Mouse (Mus musculus): ENCODE measurements around the gene Trpc1. TPM values are rescaled to one million over a fixed set of nuclear protein-coding genes. Genes with fewer than 3 reads are reported as not detected.

Trpc1 gene
- polyA plus RNA-seq, 1 experiment, result 0.30 TPM

- Histone ChIP-seq H3ac (ENCODE audit: control insufficient read depth, insufficient read length, low read depth) (no peak overlapping the region), H3K4me3 (ENCODE audit: insufficient read depth, poor library complexity, severe bottlenecking) (no peak overlapping the region), H3K27me3 (ENCODE audit: control insufficient read depth, insufficient read depth, insufficient read length) (peaks cover 5% of the 10 kb centered on the region), H3K79me2 (ENCODE audit: control insufficient read depth, insufficient read depth) (no peaks in the 10 kb centered on the region), H3K79me3 (ENCODE audit: low read depth) (no peaks in the 10 kb centered on the region), H3K36me3 (ENCODE audit: control insufficient read depth, insufficient read depth) (no peaks in the 10 kb centered on the region)
- TF ChIP-seq CTCF (IDR thresholded peaks at IDR 0.05; ENCODE audit: control insufficient read depth, insufficient read depth, insufficient read length) (no peak), MAX (IDR thresholded peaks at IDR 0.05) (no peak), MYOG (IDR thresholded peaks at IDR 0.05; ENCODE audit: control insufficient read depth, extremely low read depth, insufficient read length) (no peak), MYOD1 (IDR thresholded peaks at IDR 0.05; ENCODE audit: control insufficient read depth, insufficient read length, low read depth) (no peak), USF1 (IDR thresholded peaks at IDR 0.05; ENCODE audit: low read depth) (no peak), CEBPB (IDR thresholded peaks at IDR 0.05; ENCODE audit: low read depth) (no peak), FOSL1 (IDR thresholded peaks at IDR 0.05; ENCODE audit: insufficient read depth, low read length, poor library complexity, severe bottlenecking) (no peak)
Observed at GRCm38 (mm10) chr9:95784888-95785511, 34.8 kb upstream of the Trpc1 start.

GRCm38 (mm10) chr9:95783646-95784293, 33.6 kb upstream of the Trpc1 start:
- no peaks in the 10 kb centered on the region for H3K79me2 ChIP-seq (ENCODE audit: control insufficient read depth, insufficient read depth)
- TF ChIP-seq USF1 (IDR thresholded peaks at IDR 0.05; ENCODE audit: low read depth), result no peak
- no peak for TF ChIP-seq CTCF (IDR thresholded peaks at IDR 0.05; ENCODE audit: control insufficient read depth, insufficient read depth, insufficient read length)
- no peak for TF ChIP-seq FOSL1 (IDR thresholded peaks at IDR 0.05; ENCODE audit: insufficient read depth, low read length, poor library complexity, severe bottlenecking)
- no peak for TF ChIP-seq MYOG (IDR thresholded peaks at IDR 0.05; ENCODE audit: control insufficient read depth, extremely low read depth, insufficient read length)
- TF ChIP-seq CEBPB (IDR thresholded peaks at IDR 0.05; ENCODE audit: low read depth), result no peak
- no peak for TF ChIP-seq MAX (IDR thresholded peaks at IDR 0.05)
- TF ChIP-seq MYOD1 (IDR thresholded peaks at IDR 0.05; ENCODE audit: control insufficient read depth, insufficient read length, low read depth), result no peak
- peaks cover 7% of the 10 kb centered on the region for H3K27me3 ChIP-seq (ENCODE audit: control insufficient read depth, insufficient read depth, insufficient read length)
- no peaks in the 10 kb centered on the region for H3K79me3 ChIP-seq (ENCODE audit: low read depth)
- no peak overlapping the region for H3ac ChIP-seq (ENCODE audit: control insufficient read depth, insufficient read length, low read depth)
- H3K36me3 ChIP-seq (ENCODE audit: control insufficient read depth, insufficient read depth), result no peaks in the 10 kb centered on the region
- no peak overlapping the region for H3K4me3 ChIP-seq (ENCODE audit: insufficient read depth, poor library complexity, severe bottlenecking)

GRCm38 (mm10) chr9:95771671-95772070, 21.5 kb upstream of the Trpc1 start:
- Histone ChIP-seq H3K36me3 (ENCODE audit: control insufficient read depth, insufficient read depth) (no peaks in the 10 kb centered on the region), H3K79me3 (ENCODE audit: low read depth) (no peaks in the 10 kb centered on the region), H3K79me2 (ENCODE audit: control insufficient read depth, insufficient read depth) (no peaks in the 10 kb centered on the region), H3K27me3 (ENCODE audit: control insufficient read depth, insufficient read depth, insufficient read length) (peaks cover 10% of the 10 kb centered on the region), H3K4me3 (ENCODE audit: insufficient read depth, poor library complexity, severe bottlenecking) (no peak overlapping the region), H3ac (ENCODE audit: control insufficient read depth, insufficient read length, low read depth) (no peak overlapping the region)
- TF ChIP-seq MAX (IDR thresholded peaks at IDR 0.05) (no peak), MYOD1 (IDR thresholded peaks at IDR 0.05; ENCODE audit: control insufficient read depth, insufficient read length, low read depth) (no peak), USF1 (IDR thresholded peaks at IDR 0.05; ENCODE audit: low read depth) (no peak), CTCF (IDR thresholded peaks at IDR 0.05; ENCODE audit: control insufficient read depth, insufficient read depth, insufficient read length) (no peak), FOSL1 (IDR thresholded peaks at IDR 0.05; ENCODE audit: insufficient read depth, low read length, poor library complexity, severe bottlenecking) (no peak), MYOG (IDR thresholded peaks at IDR 0.05; ENCODE audit: control insufficient read depth, extremely low read depth, insufficient read length) (no peak), CEBPB (IDR thresholded peaks at IDR 0.05; ENCODE audit: low read depth) (no peak)

- no peaks in the 10 kb centered on the region for H3K79me2 ChIP-seq (ENCODE audit: control insufficient read depth, insufficient read depth)
- H3K4me3 ChIP-seq (ENCODE audit: insufficient read depth, poor library complexity, severe bottlenecking), result no peak overlapping the region
- no peaks in the 10 kb centered on the region for H3K36me3 ChIP-seq (ENCODE audit: control insufficient read depth, insufficient read depth)
- no peak overlapping the region for H3ac ChIP-seq (ENCODE audit: control insufficient read depth, insufficient read length, low read depth)
- H3K79me3 ChIP-seq (ENCODE audit: low read depth), result no peaks in the 10 kb centered on the region
- H3K27me3 ChIP-seq (ENCODE audit: control insufficient read depth, insufficient read depth, insufficient read length), result peaks cover 3% of the 10 kb centered on the region
- TF ChIP-seq FOSL1 (IDR thresholded peaks at IDR 0.05; ENCODE audit: insufficient read depth, low read length, poor library complexity, severe bottlenecking), result no peak
- TF ChIP-seq MYOG (IDR thresholded peaks at IDR 0.05; ENCODE audit: control insufficient read depth, extremely low read depth, insufficient read length), result no peak
- TF ChIP-seq USF1 (IDR thresholded peaks at IDR 0.05; ENCODE audit: low read depth), result no peak
- TF ChIP-seq MAX (IDR thresholded peaks at IDR 0.05), result no peak
- no peak for TF ChIP-seq CEBPB (IDR thresholded peaks at IDR 0.05; ENCODE audit: low read depth)
- TF ChIP-seq CTCF (IDR thresholded peaks at IDR 0.05; ENCODE audit: control insufficient read depth, insufficient read depth, insufficient read length), result no peak
- TF ChIP-seq MYOD1 (IDR thresholded peaks at IDR 0.05; ENCODE audit: control insufficient read depth, insufficient read length, low read depth), result no peak
Observed at GRCm38 (mm10) chr9:95763218-95763617, 13.0 kb upstream of the Trpc1 start.

GRCm38 (mm10) chr9:95762228-95762627, 12.1 kb upstream of the Trpc1 start:
- Histone ChIP-seq H3K79me2 (ENCODE audit: control insufficient read depth, insufficient read depth) (no peaks in the 10 kb centered on the region), H3K4me3 (ENCODE audit: insufficient read depth, poor library complexity, severe bottlenecking) (no peak overlapping the region), H3K36me3 (ENCODE audit: control insufficient read depth, insufficient read depth) (no peaks in the 10 kb centered on the region), H3K79me3 (ENCODE audit: low read depth) (no peaks in the 10 kb centered on the region), H3K27me3 (ENCODE audit: control insufficient read depth, insufficient read depth, insufficient read length) (peaks cover 3% of the 10 kb centered on the region), H3ac (ENCODE audit: control insufficient read depth, insufficient read length, low read depth) (no peak overlapping the region)
- TF ChIP-seq USF1 (IDR thresholded peaks at IDR 0.05; ENCODE audit: low read depth) (no peak), MYOD1 (IDR thresholded peaks at IDR 0.05; ENCODE audit: control insufficient read depth, insufficient read length, low read depth) (no peak), FOSL1 (IDR thresholded peaks at IDR 0.05; ENCODE audit: insufficient read depth, low read length, poor library complexity, severe bottlenecking) (no peak)
